Mouse (Mus musculus) lung, postnatal 0 days (tissue): ENCODE measurements around the gene Sfswap.

Experiments
- CTCF ChIP-seq: IDR thresholded peaks from 2 replicates; pipeline ENCODE4 v1.5.1; 2016; ENCODE audit warnings: antibody characterized with exemption, mild to moderate bottlenecking
- EP300 ChIP-seq: IDR thresholded peaks from 2 replicates; pipeline ENCODE4 v1.6.1; 2016; ENCODE audit warnings: antibody characterized with exemption, mild to moderate bottlenecking, control low read depth

GRCm38 (mm10) chr5:129521913-129522312 is 20.9 kb downstream of the Sfswap start:
- TF ChIP-seq CTCF (no peak), EP300 (no peak)
